Mouse (Mus musculus) frontal cortex, postnatal 36 days (tissue): Measurements from ENCODE around the gene Add1.
"Not testable (repeated sequence)": the region's sequence is repeated elsewhere in the genome, so short reads cannot be mapped to it uniquely, and the experiment has no call there.

ENCODE experiments used
- DNase-seq, 2 experiments: peaks; one replicate each; pipeline ENCODE4 v3.0.0; 2022; ENCODE audit warnings: low spot score in 2 of 2

The Add1 gene

GRCm38 (mm10) chr5:34550251-34550650 is 23.2 kb upstream of the Add1 start:
- DNase-seq, result no peak

DNA sequence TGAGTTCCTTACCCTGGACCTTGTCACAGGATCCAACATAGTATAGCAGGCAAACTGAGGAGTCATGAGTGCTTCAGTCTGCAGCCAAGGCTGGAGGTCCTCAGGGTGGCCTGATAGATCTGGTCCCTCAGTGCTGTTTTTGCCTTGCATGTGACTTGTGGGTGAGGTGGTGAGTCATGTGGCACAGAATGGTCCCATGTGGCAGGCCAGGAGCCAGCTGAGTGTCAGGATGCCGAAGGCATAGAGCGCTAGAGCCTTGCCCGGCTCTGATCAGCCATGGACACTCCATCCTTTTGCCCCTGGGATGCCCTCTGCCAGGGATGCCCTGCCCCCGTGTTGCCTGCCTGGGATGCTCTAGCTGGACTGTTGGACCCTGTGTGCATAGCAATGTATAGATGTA is 21.6 kb upstream of the Add1 start:
- no peak for DNase-seq

DNA sequence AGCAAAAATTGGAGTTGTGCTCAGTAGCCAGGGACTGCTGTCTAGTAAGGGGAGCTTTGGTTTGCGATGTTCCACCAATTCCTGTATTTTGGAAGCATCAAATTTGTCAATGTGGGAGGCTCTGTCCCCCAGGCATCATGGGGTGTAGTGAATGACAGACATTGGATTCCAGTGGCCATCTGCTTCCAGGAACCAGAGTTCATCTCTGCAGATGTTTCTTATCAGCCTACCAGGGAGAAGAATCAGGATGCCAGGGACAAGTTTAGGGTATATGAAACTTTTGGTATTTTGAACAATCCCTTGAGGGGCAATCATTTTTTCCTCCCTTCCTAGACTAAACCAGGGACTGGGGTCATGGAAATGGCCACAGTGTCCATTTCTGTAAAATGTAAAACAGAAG is 9.6 kb upstream of the Add1 start:
- no peak for DNase-seq

- no peak for DNase-seq
These were observed 9.2 kb upstream of the Add1 start for GRCm38 (mm10) chr5:34564291-34564690.

GRCm38 (mm10) chr5:34565545-34566283 is 7.8 kb upstream of the Add1 start:
- DNase-seq, result peak; percentile 22 to 36

GRCm38 (mm10) chr5:34571551-34571950 is 1.9 kb upstream of the Add1 start:
- DNase-seq, result no peak

DNA sequence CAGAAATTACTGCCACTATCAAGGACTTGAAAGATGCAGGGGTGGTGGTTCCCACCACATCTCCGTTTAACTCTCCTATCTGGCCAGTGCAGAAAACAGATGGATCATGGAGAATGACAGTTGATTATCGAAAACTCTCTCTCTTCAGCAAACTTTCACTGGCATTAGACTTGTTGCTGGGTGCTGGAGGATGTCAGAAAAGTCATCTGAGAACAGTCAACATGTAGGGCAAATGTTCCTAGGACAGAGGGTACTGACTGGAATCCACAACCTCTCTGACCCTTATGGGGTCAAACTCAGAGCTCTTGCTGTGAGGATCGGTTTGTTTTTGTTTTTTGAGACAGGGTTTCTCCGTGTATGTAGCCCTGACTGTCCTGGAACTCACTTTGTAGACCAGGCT is 896 bp upstream of the Add1 start:
- not testable (repeated sequence) for DNase-seq

DNA sequence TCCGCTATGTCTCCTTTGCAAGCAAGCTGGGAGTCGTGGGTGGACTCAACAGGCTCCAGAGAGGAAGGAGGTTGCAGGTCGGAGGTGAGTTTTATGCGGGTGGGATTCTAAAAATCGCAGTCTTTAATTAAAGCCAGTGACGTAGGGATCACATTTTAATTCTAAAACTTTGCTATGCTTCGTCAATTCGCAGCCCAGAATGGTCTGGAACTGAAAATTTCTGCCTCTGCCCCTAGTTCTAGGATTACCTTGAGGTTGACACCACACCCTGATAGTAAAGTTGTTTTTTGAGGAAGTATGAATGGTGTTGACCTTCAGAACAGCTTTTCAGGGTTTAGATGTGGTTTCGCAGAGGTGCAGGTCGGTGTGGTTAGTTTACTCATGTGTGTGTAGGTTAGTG is 1.3 kb downstream of the Add1 start:
- no peak for DNase-seq

GRCm38 (mm10) chr5:34576286-34576685 is 2.8 kb downstream of the Add1 start:
- no peak for DNase-seq

DNA sequence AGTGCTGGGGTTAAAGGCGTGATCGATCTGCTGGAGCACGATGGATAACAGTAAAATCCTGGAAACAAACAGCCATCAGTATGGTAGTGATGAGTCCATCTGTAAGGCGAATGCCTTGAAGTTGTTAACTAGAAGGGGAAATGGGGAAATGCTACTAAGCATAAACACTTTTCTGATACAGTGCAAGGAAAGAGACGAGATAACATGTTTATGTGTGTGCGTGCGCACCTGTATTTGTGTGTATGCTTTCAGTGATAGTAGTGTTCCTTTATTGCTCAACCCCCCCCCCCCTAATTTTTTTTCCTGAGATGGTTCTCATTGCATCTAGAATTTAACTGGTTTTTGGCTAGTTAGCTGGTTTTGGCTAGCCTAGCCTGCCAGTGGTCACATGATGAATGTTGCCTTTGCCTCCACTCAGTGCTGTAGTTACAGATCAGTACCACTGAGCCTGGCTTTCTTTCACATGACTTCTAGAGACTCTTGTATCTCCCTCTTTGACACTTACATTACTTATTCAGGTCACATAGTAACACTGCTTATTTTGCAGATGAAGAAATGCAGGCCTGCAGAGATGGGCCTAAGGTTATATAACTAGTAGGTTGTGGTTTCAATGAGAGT is 4.7 kb downstream of the Add1 start:
- no peak for DNase-seq

- no peak for DNase-seq
These were observed 5.9 kb downstream of the Add1 start for GRCm38 (mm10) chr5:34579377-34579776.

DNA sequence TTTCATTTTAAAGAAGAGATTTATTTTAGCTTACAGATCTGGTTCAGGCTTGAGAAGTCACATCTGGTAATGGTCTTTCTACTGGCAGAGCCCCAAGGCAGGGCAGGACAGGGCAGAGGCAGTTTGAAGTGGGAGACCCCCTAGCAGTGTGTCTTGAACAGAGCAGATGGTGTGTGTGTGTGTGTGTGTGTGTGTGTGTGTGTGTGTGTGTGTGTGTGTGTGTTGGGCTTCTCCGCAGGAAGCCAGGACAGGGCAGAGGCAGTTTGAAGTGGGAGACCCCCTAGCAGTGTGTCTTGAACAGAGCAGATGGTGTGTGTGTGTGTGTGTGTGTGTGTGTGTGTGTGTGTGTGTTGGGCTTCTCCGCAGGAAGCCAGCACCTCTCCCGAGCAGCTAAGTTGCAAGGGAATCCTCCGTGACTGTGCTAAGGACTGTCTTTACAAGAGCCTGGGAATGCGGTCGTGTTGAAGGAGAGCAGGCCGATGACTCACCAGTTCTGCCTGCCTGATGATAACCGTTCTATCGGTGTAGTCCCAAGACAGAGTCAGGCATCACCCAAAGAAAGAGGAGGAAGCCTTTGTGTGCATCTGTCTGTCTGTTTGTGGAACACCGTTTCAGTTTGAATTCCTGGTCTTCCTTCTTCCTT is 8.3 kb downstream of the Add1 start:
- DNase-seq, result peak; percentile 44 to 67

DNA sequence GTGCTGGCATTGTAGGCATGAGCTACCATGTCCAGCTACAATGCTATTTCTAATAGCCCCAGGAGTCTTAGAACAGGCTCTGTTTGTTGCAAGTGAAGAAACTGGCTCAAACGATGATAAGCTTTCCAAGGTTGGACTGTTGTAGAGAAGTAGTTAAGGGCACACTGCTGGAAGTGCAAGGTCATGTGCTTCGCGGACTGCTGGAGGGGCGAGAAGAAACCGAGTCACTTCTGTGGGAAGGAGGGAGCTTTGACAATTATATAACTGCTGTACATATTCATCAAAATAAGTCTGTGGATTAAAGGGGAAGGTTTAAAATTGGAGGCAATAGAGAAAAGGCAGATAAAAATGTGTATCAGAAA is 8.8 kb downstream of the Add1 start:
- no peak for DNase-seq

- DNase-seq, result no peak
These were observed 11.8 kb downstream of the Add1 start for GRCm38 (mm10) chr5:34585216-34585615.

GRCm38 (mm10) chr5:34587881-34588280 is 14.4 kb downstream of the Add1 start:
- no peak for DNase-seq

DNA sequence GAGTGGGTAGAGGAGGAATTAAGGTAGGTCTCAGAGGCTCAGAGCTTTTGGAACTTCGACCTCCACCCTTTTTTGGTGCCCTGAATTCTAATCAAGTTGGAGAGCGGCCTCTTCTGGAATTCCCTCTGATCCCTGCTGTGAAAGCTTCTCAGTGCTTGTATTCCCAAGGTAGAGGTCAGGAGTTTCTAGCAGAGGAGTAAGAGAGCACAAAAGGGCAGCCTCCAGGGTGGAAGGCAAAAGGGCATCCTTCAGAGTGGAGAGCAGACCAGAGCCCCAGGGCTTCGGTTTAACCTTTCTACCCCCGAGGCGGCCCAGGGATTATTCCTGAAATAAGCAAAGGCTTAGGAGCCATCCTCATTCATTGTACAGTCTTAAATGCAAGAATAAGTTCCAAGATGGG is 16.6 kb downstream of the Add1 start:
- no peak for DNase-seq

DNA sequence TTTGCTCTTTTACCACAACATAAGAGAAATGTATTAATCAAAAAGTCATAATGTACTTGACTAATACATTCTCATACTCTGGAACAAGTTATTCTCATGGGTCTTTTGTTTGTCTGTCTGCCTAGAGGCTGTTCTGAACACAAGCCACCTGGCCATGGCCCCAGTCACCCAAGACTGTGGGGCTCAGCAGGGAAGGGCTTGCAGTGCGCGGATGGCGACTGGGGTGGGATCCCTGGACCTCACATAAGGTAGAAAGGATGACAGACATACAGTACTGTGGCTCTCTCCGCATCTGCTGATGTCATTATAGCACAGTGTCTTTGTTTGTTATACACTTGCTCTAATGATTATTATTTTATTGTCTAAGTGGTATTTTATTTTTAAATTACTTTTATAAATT is 17.2 kb downstream of the Add1 start:
- no peak for DNase-seq

GRCm38 (mm10) chr5:34591388-34592004 is 18.0 kb downstream of the Add1 start:
- DNase-seq, result no peak

GRCm38 (mm10) chr5:34592224-34592623 is 18.8 kb downstream of the Add1 start:
- not testable (repeated sequence) for DNase-seq

DNA sequence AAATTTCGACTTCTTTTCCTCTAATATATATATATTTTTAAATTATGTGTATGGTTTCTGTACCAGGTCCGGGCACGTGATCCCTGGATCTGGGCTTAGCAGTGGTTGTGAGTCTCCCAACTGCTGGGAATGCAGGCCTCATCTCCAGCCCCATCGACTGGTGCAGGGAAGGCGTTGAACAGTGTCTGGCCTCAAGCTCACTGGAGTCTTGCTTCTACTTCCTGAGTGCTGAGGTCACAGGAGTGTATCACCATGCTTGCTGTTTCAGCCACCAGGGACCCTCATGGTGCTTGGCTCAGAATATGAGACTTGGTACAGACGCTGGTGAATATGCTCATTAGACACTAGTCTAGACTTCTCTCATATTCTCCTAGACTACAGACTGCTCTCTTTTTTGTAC is 19.2 kb downstream of the Add1 start:
- DNase-seq, result no peak

DNA sequence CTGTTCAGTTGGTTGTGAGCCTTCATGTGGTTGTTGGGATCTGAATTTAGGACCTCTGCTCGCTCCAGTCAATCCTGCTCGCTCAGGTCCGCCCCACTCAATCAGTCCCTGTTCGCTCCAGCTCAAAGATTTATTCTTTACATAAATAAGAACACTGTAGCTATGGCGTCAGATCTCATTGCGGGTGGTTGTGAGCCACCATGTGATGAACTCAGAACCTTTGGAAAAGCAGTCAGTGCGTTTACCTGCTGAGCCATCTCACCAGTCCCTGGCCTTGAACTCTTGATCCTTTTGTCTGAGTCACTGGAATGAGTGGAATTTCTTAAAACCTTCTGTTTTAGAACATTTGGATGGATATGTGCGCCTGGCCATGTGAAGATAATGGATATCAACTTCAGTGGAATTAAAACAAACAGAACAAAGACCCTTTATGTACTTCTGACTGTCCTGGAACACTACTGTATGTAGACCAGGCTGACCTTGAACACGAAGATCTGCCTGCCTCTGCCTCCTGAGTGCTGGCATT is 19.8 kb downstream of the Add1 start:
- DNase-seq, result no peak

DNA sequence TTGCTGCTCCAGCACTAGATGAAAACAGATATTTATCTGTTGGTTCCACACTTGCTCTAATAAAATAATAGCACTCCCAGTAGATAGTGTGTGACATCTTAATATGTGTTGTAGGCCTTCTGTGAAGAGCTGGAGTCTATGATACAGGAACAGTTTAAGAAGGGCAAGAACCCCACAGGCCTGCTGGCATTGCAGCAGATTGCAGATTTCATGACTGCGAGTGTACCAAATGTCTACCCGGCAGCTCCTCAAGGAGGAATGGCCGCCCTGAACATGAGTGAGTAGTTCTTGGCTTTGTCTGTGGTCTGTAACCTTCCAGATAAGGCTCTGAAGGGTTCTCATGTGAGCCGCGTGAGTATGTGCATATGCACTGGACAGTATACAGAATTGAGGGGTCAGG is 31.1 kb downstream of the Add1 start:
- no peak for DNase-seq
